Mouse (Mus musculus): ENCODE measurements around the gene Mark3. TPM values are rescaled to one million over a fixed set of nuclear protein-coding genes. Genes with fewer than 3 reads are reported as not detected.
"Not testable (repeated sequence)": the region's sequence is repeated elsewhere in the genome, so short reads cannot be mapped to it uniquely, and the experiment has no call there.

The Mark3 gene
- 10 to 100 TPM; 16.4 to 45.8 (median 41.1) TPM for polyA plus RNA-seq (2017; shearing (Covaris generic))

GRCm38 (mm10) chr12:111574074-111574886 is at the start of gene Mark3:
TSS of gene Mark3 (plus strand) at chr12:111574523.
- peak; percentile 97 for ATAC-seq

- no peak for ATAC-seq
Observed at GRCm38 (mm10) chr12:111524883-111525282, 49.4 kb upstream of the Mark3 start.

GRCm38 (mm10) chr12:111527643-111528281 is 46.6 kb upstream of the Mark3 start:
- ATAC-seq, result no peak

GRCm38 (mm10) chr12:111529192-111529591 is 45.1 kb upstream of the Mark3 start:
- ATAC-seq, result no peak

GRCm38 (mm10) chr12:111533096-111533794 is 41.1 kb upstream of the Mark3 start:
- ATAC-seq, result no peak

GRCm38 (mm10) chr12:111535281-111535680 is 39.0 kb upstream of the Mark3 start:
- ATAC-seq, result no peak

GRCm38 (mm10) chr12:111535762-111536161 is 38.6 kb upstream of the Mark3 start:
- ATAC-seq, result no peak

- no peak for ATAC-seq
Observed at GRCm38 (mm10) chr12:111536746-111537145, 37.6 kb upstream of the Mark3 start.

GRCm38 (mm10) chr12:111537341-111537740 is 37.0 kb upstream of the Mark3 start:
- ATAC-seq, result no peak

GRCm38 (mm10) chr12:111537796-111538291 is 36.5 kb upstream of the Mark3 start, which contains the start of gene Eif5:
TSS of gene Eif5 (plus strand) at chr12:111538016.
- peak; percentile 95 for ATAC-seq

- peak; percentile 31 for ATAC-seq
Observed at GRCm38 (mm10) chr12:111538292-111539040, 35.9 kb upstream of the Mark3 start.

- no peak for ATAC-seq
Observed at GRCm38 (mm10) chr12:111539041-111539345, 35.3 kb upstream of the Mark3 start.

GRCm38 (mm10) chr12:111547070-111547469 is 27.3 kb upstream of the Mark3 start:
- ATAC-seq, result no peak

- ATAC-seq, result no peak
Observed at GRCm38 (mm10) chr12:111548555-111549289, 25.6 kb upstream of the Mark3 start.

- ATAC-seq, result no peak
Observed at GRCm38 (mm10) chr12:111550679-111551078, 23.6 kb upstream of the Mark3 start.

- no peak for ATAC-seq
Observed at GRCm38 (mm10) chr12:111552342-111552741, 22.0 kb upstream of the Mark3 start.

GRCm38 (mm10) chr12:111555357-111555756 is 19.0 kb upstream of the Mark3 start:
- ATAC-seq, result no peak

GRCm38 (mm10) chr12:111555893-111556292 is 18.4 kb upstream of the Mark3 start:
- ATAC-seq, result not testable (repeated sequence)

- no peak for ATAC-seq
Observed at GRCm38 (mm10) chr12:111557538-111557937, 16.8 kb upstream of the Mark3 start.

GRCm38 (mm10) chr12:111558655-111559054 is 15.7 kb upstream of the Mark3 start:
- ATAC-seq, result no peak

GRCm38 (mm10) chr12:111559647-111560258 is 14.6 kb upstream of the Mark3 start:
- peak; percentile 94 for ATAC-seq

Data from inflammation-experienced regulatory T-cells, adult 6 months (primary cell).